In genomic region chr7:128246496-128247391, GRCm38 (mm10) we compare ENCODE assay signal across 7 mouse cellular contexts. TPM values are rescaled to one million over a fixed set of nuclear protein-coding genes. Genes with fewer than 3 reads are reported as not detected.
A peak's percentile ranks its signal among the peaks of the same experiment; 100 is the strongest.
DNase-seq lines count a peak whose midpoint lies in the region; ATAC-seq and TF ChIP-seq lines count a peak whose summit lies in the region.

Gene Tgfb1i1, plus strand, starts transcription at chr7:128246812.

- peak; percentile 7; the same call in 1 of the 2 replicates for TF ChIP-seq POLR2A in cerebellum, adult 2 months (IDR thresholded peaks at IDR 0.05; ENCODE audit: borderline replicate concordance, insufficient read depth, low read length)

- intact Hi-C loops in heart, postnatal 10 days (cut with DNase I): loop anchor here (1.0 to 10.0 kb wide), 3 partner anchors 51 to 458 kb away; partner anchors contain the start of gene BC017158
- intact Hi-C loops in left cerebral cortex, adult 2 months (cut with DNase I): loop anchor here (2.0 to 5.0 kb wide), 4 partner anchors 98 to 461 kb away; partner anchors contain the start of genes Rgs10 and Tial1

- H3K9ac ChIP-seq in forebrain, embryonic 15.5 days (replicated peaks): peak within 1 kb of the TSS; percentile 53

- H3K4me2 ChIP-seq in forebrain, embryonic 15.5 days (replicated peaks): peak within 1 kb of the TSS; percentile 63

- ATAC-seq in forebrain, embryonic 15.5 days (replicated peaks): peak; percentile 55

- no peaks in the 10 kb centered on the region for H3K27me3 ChIP-seq in cerebellum, adult 2 months (ENCODE audit: control insufficient read depth, insufficient read depth, low read length)
- no peaks in the 10 kb centered on the region for H3K27me3 ChIP-seq in forebrain, embryonic 15.5 days

- H3K4me1 ChIP-seq in cerebellum, adult 2 months (ENCODE audit: control insufficient read depth, insufficient read depth, low read length): peaks cover 18% of the 10 kb centered on the region; the same call in 1 of the 2 replicates
- peaks cover 11% of the 10 kb centered on the region for H3K4me1 ChIP-seq in forebrain, embryonic 15.5 days

- peaks cover 14% of the 10 kb centered on the region; the same call in 1 of the 2 replicates for H3K36me3 ChIP-seq in forebrain, embryonic 15.5 days

- peak within 1 kb of the TSS; percentile 48 for H3K27ac ChIP-seq in cerebellum, adult 2 months (ENCODE audit: insufficient read depth, low read length)
- H3K27ac ChIP-seq in forebrain, embryonic 15.5 days (replicated peaks): peak within 1 kb of the TSS; percentile 74
- H3K27ac ChIP-seq in left cerebral cortex, adult 2 months: peak within 1 kb of the TSS; percentile 88

- no peaks in the 10 kb centered on the region for H3K9me3 ChIP-seq in forebrain, embryonic 15.5 days

- no peak for TF ChIP-seq CTCF in cerebellum, adult 2 months (IDR thresholded peaks at IDR 0.05; ENCODE audit: borderline replicate concordance, insufficient read depth, low read depth, low read length)
- no peak for TF ChIP-seq CTCF in left cerebral cortex, adult 2 months (IDR thresholded peaks at IDR 0.05)

- 1% methylated on average over 30 of the region's 30 CpGs for WGBS in cerebellum, adult 2 months
- WGBS in forebrain, embryonic 15.5 days: 2% methylated on average over 30 of the region's 30 CpGs

- H3K4me3 ChIP-seq in cerebellum, adult 2 months (replicated peaks; ENCODE audit: insufficient read depth, low read depth, low read length): peak within 1 kb of the TSS; percentile 68
- peak within 1 kb of the TSS; percentile 40 for H3K4me3 ChIP-seq in forebrain, embryonic 15.5 days
- H3K4me3 ChIP-seq in left cerebral cortex, adult 2 months: peak within 1 kb of the TSS; percentile 69

- DNase-seq in adipocyte (ENCODE audit: low spot score): peak; percentile 54
- peak; percentile 51 to 66 for DNase-seq in cerebellum, adult 2 months
- peak; percentile 73 to 75 for DNase-seq in heart, postnatal 10 days
- DNase-seq in left cerebral cortex, adult 2 months (ENCODE audit: extremely low spot score in 1 of 2, low spot score in 2 of 2): peak in 1 of 2 experiments; percentile 60
- DNase-seq in lung, postnatal 36 days: peak; percentile 84
- peak; percentile 63 for DNase-seq in right cerebral cortex, postnatal 25 days

RNA-seq across cellular contexts. Expression of gene Tgfb1i1, which starts in this region (rescaled TPM):
- 10.8 and 13.1 TPM in 2 replicates for polyA plus RNA-seq in cerebellum, adult 2 months (2012; rRNA removed)
- polyA plus RNA-seq in forebrain, embryonic 15.5 days (2015; fragmentation: Nextera tagmentation; extraction: Ambion mirVana): 14.0 and 14.6 TPM in 2 replicates
- total RNA-seq in heart, postnatal 10 days (2021): 10 to 100 TPM; 52.1 to 57.0 TPM
- total RNA-seq in left cerebral cortex, adult 2 months (2021): 10 to 100 TPM; 18.9 to 22.2 TPM
